Mouse (Mus musculus): ENCODE results near the gene Scimp.
A peak's percentile ranks its signal among the peaks of the same experiment; 100 is the strongest.

GRCm38 (mm10) chr11:70812365-70812764, at the start of gene Scimp:
- TF ChIP-seq CTCF (IDR thresholded peaks at IDR 0.05; ENCODE audit: insufficient read depth, low read length) (no peak), POLR2A (IDR thresholded peaks at IDR 0.05; ENCODE audit: borderline replicate concordance, extremely low read depth, low read depth, low read length) (peak; percentile 17; the same call in 1 of the 2 replicates)

All from lung, adult 2 months (tissue).